Mouse (Mus musculus): Measurements from ENCODE around the gene Pola2.

Pola2 gene

DNA sequence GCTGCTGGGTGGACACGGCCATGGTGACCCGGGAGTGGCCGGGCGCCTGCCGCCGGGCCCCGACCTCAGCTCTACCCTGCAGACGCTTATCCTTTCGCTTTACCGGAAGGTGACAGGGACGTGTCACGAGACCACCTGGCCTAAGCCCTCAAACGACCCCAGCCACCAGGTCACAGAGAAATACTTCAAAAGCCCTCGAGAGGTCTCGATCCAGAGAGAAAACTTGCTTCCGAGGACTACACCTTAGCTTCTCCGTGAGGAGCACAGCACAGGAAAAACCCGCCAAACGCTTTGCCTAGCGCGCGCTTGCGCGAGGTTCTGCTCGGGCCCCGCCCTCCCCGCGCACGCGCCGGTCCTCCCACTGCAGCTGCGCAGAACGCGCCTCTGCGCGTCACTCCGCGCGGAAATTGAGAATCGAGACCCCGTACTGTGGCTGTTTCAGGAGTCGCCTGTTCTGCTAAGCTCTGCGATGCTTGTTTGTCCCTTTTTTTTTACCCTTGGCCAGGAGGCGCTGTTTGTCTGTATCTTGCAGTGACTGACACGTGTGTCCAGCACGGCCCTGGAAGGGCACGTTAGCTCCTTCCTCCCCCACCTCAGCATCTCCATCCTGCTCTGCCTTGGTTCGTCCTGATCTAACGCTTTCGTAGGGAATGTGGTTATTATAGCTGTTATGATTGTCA is at the start of gene Pola2:
Pola2 (minus strand) TSS at position 320 of the 680 bp plus-strand sequence.
- peak; percentile 60 for DNase-seq (ENCODE audit: low read depth, low spot score)

DNA sequence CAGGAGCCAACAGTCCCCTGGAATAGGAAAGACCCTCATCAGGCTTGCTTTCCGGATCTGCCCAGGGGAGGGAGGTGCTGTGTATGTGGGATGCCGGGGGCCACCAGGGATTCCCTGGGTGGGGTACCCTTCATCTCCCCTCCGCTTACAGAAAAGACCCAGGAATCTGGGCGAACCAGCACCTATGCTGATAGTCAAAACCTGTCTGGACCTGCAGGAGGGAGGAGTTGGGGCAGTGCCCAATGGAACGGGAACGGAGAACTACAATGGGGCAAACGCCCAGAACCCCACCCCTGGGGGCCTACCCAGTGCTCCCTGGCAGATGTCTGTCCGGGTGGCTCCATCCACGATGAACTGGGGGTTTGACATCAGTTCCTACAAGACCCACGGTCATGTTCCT is 49.7 kb upstream of the Pola2 start:
- DNase-seq (ENCODE audit: low read depth, low spot score): no peak

DNA sequence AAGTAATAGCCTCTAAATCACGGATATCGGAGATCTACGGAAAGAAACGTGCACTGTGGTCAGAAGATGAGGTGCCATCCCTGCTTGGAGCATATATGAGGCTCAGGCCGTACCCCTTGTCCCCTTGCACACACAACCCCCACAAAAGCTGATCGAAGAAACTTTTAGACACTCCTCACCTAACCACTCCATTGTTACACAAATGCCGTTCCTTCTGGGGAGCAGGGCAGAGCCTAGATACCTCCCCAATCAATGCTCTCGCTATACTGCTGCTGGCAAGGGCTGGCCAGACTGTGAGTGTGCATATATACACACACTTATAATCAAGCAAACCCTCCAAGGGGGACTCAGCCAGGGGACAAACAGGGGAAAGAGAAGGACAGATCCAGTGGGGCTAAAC is 45.1 kb upstream of the Pola2 start:
- no peak for DNase-seq (ENCODE audit: low read depth, low spot score)

DNA sequence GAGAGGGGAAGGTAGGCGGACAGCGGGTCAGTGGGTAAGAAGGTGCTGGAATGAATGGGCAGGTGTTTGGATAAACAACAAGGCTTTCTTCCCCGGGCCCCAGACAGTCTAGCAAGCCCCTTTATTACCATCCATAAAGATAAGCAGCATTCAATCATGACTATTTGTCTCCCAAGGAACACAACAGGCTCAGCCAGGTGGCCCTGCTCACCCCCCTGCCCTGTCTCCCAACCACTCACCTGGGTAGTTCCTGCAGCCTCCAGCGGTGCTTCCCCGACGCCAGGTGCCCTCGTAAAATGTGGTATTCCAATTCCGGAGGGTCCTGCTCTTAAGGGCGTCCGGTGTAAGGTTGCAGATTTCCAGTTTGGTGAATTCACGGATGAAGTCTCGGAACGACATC is 43.0 kb upstream of the Pola2 start:
- DNase-seq (ENCODE audit: low read depth, low spot score): no peak

DNA sequence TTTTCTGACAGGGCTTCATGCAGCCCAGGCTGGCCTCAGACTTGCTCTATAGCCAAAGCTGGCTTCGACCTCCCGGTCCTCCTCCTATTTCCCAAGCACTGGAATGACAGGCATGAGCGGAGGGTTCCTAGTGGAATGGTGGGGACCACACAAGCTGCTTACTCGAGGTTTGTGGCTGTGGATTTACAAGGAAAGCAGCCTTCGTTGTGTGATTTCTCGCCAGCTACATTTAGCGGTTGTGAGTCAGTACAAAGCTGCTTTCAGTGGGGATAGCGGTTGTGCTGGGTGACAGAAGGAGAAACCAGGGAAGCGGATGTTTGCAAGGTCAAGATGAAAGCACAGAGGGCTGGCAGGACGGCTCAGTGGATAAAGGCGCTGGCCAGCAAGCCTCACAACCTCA is 41.5 kb upstream of the Pola2 start:
- no peak for DNase-seq (ENCODE audit: low read depth, low spot score)

DNA sequence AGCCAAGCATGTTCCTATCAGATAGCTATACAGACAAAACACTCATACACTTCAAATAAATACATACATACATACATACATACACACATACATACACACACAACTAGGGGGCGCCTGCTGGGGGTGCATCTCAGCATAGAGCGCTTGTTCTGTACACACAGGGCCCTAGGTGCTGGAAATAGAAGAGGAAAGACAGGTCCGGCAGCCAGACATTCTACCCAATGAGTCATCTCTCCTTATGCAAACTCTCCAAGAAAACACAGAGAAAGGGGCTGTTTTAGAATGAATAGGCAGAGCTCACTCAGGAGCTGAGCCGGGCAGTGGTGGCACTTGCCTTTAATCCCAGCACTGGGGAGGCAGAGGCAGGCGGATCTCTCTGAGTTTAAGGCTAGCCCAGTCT is 36.0 kb upstream of the Pola2 start:
- DNase-seq (ENCODE audit: low read depth, low spot score): no peak

DNA sequence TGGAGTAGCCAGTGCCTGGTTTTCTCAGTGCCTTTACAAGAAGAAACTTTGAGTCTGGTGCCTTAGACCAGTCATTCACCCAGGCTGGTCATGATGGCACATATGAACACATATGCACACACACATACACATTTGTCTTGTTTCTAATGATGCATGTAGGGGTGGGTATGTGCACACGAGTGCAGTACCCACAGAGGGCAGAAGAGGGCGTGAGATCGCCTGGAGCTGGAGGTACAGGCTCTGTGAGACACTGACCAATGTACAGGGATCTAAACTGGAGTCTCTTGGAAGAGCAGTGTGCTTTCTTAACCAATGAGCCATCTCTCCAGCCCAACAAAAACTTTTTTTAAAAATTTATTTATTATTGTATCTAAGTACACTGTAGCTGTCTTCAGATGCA is 34.2 kb upstream of the Pola2 start:
- DNase-seq (ENCODE audit: low read depth, low spot score): no peak

DNA sequence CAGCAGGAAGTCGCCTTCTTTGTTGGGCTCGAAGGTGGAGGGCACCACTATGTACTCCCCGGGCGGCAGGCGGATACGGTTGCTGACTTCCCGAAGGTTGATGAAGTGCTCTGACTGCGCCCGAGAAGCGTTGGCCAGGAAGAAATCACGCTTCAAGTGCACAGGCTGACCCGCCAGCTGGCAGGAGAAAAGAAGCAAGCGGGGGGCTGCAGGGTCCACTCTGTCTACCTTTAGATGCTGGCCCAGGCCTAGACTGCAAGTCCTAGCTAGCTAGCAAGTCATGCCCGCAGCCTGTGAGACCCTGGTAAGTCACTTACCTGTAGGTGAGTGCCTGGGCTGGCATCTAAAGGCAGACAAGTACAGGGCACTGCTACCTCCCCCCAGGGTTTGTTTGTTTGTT is 30.7 kb upstream of the Pola2 start:
- no peak for DNase-seq (ENCODE audit: low read depth, low spot score)

DNA sequence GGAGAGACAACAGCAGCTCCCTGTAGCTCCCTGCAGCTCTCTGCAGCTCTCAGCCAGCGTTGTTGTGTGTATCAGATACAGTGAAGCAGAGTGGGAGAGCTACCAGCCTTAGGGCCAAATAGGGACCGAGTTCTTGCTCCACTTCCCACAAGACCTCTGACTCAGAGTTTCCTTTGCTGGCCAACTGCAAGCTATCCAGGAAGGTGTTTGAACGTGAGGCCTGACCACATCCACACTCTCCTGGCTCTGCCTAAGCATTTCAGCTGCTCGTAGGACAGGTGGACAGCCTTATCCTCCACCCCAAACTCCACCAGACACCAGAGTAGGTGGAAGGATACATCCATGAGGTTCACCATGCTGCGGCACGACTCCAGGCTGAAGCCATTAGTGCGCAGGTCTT is 28.0 kb upstream of the Pola2 start:
- DNase-seq (ENCODE audit: low read depth, low spot score): no peak

DNA sequence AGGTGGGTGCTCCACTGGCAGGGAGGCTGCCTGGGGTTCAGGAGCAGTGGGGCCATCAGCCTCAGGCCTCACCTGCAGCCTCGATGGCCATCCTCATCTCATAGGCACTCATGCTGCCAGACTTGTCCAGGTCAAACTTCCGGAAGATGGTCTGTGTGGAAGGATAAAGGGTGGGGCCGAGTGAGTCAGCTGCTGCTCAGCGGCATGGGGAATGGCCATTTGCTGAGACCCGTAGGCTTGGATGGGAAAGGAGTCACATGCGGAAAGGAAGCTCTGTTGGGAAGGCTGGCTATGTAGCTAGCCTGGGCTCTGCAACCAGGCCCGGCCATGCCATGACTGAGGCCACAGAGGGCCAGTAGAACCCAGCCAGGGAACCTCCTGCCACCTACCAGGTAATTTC is 27.5 kb upstream of the Pola2 start:
- DNase-seq (ENCODE audit: low read depth, low spot score): no peak

DNA sequence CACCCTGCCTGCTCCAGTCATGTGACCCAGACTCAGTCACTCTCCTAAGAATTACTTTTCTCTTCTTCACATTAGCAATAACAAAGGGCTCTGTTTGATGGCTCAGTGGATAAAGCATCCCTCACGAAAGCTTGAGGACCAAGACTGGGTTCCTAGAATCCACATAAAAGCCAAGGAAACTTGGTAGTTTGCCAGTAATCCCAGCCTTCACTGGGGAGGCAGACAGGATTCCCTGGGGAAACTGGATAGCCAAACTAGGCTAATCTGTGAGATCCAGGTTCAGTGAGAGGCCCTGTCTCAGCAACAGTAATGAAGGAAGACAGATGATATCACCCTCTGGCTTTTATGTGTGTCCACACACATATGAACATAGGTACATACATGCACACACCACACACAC is 26.9 kb upstream of the Pola2 start:
- DNase-seq (ENCODE audit: low read depth, low spot score): no peak

DNA sequence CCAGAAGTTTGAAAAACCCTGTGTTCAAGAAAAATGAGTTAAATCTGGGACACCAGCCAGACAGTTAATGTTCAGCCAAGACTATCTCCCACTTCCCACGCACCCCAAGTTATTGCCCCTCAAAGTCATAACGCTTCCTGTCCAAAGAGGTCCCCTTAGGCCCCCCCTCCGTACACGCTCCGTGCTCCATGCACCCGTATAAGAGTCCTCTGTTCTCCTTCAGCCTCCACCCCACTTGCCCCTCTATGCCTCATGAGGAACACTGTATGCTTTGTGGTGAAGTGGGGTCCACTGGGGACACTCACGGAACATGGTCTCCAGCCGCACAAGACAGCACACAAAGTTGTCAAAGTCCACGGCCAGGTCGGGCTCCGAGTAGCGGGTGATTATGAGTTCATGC is 26.0 kb upstream of the Pola2 start:
- no peak for DNase-seq (ENCODE audit: low read depth, low spot score)

DNA sequence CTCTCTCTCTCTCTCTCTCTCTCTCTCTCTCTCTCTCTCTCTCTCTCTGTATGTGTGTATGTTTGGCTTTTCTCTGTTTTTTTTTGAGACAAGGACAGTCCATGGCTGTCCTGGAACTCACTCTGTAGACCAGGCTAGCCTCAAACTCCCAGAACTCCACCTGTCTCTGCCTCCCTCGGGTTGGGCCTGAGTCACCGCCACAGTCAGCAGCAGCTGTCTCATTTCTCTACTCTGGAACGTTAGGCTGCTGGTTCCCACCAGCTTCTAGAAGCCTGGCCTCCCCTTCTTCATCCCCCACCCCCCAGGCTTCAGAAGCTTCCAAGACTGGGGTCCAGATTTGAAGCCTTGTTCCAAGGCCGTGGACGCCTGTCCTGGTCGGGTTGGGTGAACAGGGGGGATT is 25.6 kb upstream of the Pola2 start:
- DNase-seq (ENCODE audit: low read depth, low spot score): no peak

DNA sequence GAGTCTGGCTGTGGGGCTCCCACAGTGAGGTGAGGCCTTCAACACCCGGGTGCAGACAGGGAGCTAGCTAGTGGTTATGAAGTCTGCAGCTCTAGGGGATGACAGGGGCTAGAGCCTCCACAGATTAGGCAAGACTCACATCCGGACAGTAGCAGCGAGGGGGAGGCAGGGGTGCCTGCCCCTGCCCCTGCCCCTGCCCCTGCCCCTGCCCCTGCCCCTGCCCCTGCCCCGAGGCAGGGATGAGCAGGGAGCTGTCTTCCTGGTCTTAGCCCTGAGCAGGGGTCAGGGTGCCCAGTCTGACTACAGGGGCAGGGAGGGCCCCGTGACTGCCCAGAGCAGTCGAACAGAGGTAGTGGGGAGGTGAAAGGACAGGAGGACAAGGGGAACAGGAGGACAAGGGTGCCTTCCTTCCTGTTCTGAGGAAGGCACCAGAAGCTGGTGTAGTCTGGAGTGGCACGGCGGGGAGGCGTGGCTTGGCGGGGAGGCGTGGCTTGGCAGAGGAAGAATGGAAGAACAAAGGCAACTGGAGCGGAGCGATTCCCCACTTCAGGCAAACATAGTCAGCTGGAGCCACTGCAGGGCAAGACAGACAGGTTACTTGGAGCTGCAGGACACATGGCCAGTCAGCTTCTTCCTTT is 24.9 kb upstream of the Pola2 start:
- no peak for DNase-seq (ENCODE audit: low read depth, low spot score)

DNA sequence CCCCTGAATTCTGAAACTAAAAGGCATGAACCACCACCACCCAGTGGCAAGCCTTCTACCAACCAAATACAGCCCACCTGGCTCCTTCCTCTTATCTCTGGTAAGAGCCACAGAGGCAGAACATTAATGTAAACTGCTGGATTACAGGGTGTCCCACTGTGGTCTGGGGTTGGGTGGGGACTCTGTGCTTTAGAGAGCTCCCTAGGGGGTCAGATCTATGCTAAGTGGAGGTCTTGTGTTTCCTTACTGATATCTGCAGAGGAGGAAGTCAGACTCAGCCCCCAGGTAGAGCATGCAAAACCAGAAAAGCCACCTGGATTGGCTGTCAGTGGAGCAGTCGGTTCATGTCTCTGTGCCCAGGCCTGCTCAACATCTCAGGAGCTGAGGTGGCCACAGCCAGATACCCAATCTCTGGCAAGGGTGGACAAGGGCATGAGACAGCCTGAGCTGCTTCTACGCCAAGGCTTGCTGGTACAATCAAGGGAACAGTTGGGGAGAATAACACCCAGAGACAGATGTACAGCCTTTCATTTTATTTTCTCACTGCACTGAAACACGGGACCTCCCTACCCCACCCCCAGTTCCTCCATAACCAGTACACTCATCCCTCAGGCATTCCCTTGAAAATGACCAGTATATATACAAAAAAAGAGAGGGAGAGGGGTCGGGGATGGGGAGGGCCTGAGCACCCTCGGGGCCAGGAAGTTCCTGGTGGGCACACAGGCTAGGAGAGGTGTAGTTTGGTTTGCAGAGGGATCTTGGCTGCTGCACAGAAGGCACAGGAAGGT is 24.2 kb upstream of the Pola2 start:
- no peak for DNase-seq (ENCODE audit: low read depth, low spot score)

DNA sequence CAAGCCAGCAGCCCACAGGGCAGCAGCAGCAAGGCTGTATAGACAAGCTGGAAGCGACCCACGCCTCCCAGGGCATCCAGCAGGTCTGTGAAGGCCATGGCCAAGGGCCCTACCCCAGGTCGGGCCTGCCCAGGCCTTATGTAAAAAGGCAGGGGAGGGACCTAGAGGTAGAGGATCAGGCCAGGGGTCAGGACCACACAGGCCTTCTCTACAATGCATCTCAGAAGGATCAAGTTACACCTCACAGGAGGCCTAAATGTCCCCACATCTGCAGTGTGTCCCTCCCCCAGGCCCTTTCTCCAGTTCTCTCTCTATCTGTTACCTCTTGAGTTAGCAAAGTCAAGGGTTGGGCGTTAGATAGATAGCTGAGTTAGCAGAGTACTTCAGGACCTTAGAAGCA is 22.0 kb upstream of the Pola2 start, which contains the start of gene Slc22a20:
Slc22a20 (minus strand) TSS at position 101 of the 400 bp plus-strand sequence.
- DNase-seq (ENCODE audit: low read depth, low spot score): no peak

DNA sequence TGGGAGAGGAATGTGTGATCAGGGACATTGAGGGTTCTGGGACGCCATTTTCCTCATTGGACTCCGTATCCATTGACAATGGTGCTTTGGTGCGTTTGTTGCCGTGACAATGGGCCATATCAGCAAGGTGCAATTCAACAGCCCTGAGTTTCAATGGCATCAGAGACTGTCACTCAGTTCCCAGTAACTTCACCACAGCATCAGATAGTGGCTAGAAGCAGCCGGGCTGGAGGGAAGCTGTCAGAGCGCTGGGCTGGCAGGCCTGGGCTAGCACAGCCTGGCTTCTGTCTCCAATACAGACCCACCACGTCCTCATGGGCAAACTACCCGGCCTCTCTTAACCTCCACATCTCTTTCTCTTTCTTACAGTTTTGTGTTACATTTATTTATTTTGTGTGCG is 16.5 kb upstream of the Pola2 start:
- no peak for DNase-seq (ENCODE audit: low read depth, low spot score)

DNA sequence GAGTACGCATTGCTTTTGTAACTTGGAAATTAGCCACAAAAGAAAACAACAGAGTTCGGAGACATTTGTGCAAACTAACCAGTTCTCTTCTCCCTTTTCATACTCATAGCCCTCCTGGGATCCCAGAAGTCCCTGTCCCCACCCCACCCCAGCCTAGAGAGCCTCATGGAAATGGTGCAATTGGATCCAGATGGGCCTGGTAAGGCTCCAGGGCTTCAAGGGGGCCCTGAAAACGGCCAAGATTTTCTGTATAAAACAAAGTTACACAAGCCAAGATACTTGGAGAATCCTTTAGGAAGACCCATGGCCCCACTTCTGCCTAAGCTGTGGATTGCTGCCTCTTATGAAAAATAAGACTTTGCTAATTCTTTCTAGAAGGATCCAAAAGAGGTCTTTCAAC is 13.7 kb upstream of the Pola2 start:
- no peak for DNase-seq (ENCODE audit: low read depth, low spot score)

DNA sequence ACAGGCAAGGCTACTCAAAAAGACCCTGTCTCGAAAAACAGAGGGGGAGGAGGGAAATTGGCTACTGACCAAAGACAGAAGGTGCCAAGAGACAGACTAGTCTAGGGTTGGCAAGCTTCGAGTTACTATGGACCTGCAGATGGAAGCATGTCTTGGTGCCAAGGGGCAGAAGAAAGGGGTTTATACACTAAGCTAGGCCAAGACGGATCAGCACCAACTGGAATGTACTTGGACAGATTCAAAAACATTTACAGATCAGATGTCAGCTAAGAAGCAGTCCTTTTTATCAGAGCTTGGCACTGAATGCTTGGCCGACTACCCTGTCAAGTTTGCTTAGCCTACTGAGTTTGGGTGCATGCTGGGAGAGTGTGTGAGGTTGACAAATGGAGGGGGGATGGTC is 11.7 kb upstream of the Pola2 start:
- no peak for DNase-seq (ENCODE audit: low read depth, low spot score)

DNA sequence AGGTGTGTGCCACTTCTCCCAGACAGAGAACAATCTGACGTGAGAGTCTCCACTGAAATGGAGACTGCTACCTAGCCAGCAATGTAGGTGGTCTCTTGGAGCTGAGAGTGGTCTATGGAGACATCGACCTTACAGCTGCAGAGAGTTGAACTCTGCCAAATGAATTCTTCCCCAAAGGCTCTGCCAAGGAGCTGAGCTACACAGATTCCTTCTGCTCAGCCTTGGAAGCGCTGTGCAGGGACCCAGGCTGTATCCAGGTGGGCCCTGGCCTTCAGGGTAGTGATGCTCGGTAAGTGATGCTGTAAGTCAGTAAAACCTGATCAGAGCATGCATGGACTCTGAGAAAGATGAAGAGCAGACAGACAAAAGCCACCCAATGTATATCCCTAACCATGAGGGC is 11.1 kb upstream of the Pola2 start:
- DNase-seq (ENCODE audit: low read depth, low spot score): no peak

DNA sequence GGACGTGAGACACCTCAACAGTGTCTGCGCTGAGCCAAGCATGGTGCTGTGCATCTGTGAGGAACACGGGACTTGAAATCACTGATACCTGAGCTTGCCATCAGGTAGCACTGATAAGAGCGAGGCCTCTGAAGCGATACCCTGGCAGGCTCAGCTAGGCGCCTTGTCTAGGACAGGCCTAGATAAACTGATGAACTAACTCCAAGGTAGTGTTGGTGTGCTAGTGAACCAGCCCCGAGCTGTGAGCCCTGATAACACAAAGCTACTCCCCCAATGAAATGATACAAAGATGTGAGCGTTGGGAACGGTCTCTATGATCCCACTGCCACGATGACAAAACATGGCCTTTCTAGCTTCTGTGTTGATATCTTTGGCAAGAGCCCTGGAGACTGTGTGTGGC is 3.7 kb upstream of the Pola2 start:
- DNase-seq (ENCODE audit: low read depth, low spot score): no peak

DNA sequence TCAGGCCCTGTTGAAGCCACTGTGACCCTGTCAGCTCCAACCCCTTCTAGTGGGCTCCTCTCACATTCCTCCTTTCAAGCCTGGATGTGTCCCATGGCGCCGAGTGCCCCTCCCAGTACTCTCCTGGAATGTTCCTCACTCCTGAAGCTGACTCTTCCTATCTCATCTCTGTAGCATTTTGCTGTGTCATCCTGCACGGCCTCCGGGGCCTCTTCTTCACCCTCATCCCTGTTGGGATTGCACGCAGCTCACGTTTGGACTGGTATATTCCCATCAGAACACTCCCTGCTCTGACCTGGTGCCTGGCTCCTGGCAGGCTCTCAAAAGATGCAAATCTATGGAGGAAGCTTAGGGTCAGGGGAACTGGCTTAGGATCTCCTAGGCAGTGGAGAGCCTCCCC is 2.8 kb upstream of the Pola2 start:
- DNase-seq (ENCODE audit: low read depth, low spot score): no peak

DNA sequence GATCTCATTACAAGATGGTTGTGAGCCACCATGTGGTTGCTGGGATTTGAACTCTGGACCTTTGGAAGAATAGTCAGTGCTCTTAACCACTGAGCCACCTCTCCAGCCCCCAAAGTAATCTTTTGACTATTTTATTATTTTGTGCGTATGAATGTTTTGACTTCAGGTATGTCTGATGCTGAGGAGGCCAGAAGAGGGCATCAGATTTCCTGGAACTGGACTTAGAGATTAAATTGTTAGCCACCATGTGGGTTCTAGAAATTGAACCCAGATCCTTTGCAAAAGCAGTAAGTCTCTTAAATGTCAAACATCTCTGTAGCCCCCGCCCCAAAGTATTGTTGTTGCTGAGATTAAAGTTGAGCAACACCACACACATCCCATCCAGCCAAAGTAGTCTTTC is 1.9 kb upstream of the Pola2 start:
- no peak for DNase-seq (ENCODE audit: low read depth, low spot score)
